Mouse (Mus musculus) left cerebral cortex, postnatal 25 days (tissue): ENCODE results near the gene Gna15. TPM values are rescaled to one million over a fixed set of nuclear protein-coding genes. Genes with fewer than 3 reads are reported as not detected.
A peak's percentile ranks its signal among the peaks of the same experiment; 100 is the strongest.

Source experiments
- DNase-seq, 2 experiments: peaks; one replicate each; pipeline ENCODE4 v3.0.0; 2022; ENCODE audit warnings: low spot score in 2 of 2, mixed read lengths in 1 of 2
- intact Hi-C: fragments of 180-260 bp; cut with DNase I; formaldehyde crosslinking; loops from one replicate; pipeline ENCODE4 v1.15.1; 2025
- total RNA-seq, 2 experiments: library from RNA; stranded (reverse); gene quantifications; 2 replicates each; pipeline ENCODE4 v1.2.3; 2021

Gene Gna15
- total RNA-seq, 2 experiments from 2014 or later = 2.0 to 3.1 TPM

GRCm38 (mm10) chr10:81499250-81499901 is 24.6 kb downstream of the Gna15 start:
- intact Hi-C loops = no loop called here

GRCm38 (mm10) chr10:81498316-81499249 is 25.4 kb downstream of the Gna15 start:
- intact Hi-C loops = no loop called here
- DNase-seq = no peak

More at GRCm38 (mm10) chr10:81499250-81499901, 24.6 kb downstream of the Gna15 start:
- DNase-seq = no peak

- intact Hi-C loops = no loop called here
- DNase-seq = no peak
Measured at GRCm38 (mm10) chr10:81497401-81498270, 26.4 kb downstream of the Gna15 start.

GRCm38 (mm10) chr10:81496969-81497368 is 27.1 kb downstream of the Gna15 start:
- intact Hi-C loops = no loop called here
- DNase-seq = no peak

- peak; percentile 99 to 100 for DNase-seq
- intact Hi-C loops = no loop called here
Measured at GRCm38 (mm10) chr10:81496264-81496901, 27.6 kb downstream of the Gna15 start, which contains the start of gene Ncln. Gene Ncln, minus strand, starts transcription at chr10:81496392.

GRCm38 (mm10) chr10:81495616-81496263 is 28.3 kb downstream of the Gna15 start:
- intact Hi-C loops = no loop called here
- peak; percentile 51 to 64 for DNase-seq

GRCm38 (mm10) chr10:81495151-81495550 is 28.9 kb downstream of the Gna15 start:
- no peak for DNase-seq
- intact Hi-C loops = no loop called here

- intact Hi-C loops = no loop called here
Measured at GRCm38 (mm10) chr10:81494260-81495041, 29.6 kb downstream of the Gna15 start.

GRCm38 (mm10) chr10:81493601-81494220 is 30.3 kb downstream of the Gna15 start:
- intact Hi-C loops = no loop called here
- no peak for DNase-seq

More at GRCm38 (mm10) chr10:81494260-81495041, 29.6 kb downstream of the Gna15 start:
- no peak for DNase-seq

- intact Hi-C loops = no loop called here
- DNase-seq = no peak
Measured at GRCm38 (mm10) chr10:81492606-81493240, 31.3 kb downstream of the Gna15 start.

- no peak for DNase-seq
- intact Hi-C loops = no loop called here
Measured at GRCm38 (mm10) chr10:81491018-81491417, 33.0 kb downstream of the Gna15 start.

- no peak for DNase-seq
- intact Hi-C loops = no loop called here
Measured at GRCm38 (mm10) chr10:81489941-81490340, 34.1 kb downstream of the Gna15 start.

- no peak for DNase-seq
- intact Hi-C loops = no loop called here
Measured at GRCm38 (mm10) chr10:81488081-81488480, 35.9 kb downstream of the Gna15 start.

GRCm38 (mm10) chr10:81486496-81486895 is 37.5 kb downstream of the Gna15 start:
- intact Hi-C loops = no loop called here

GRCm38 (mm10) chr10:81485479-81486018 is 38.5 kb downstream of the Gna15 start:
- no peak for DNase-seq
- intact Hi-C loops = no loop called here

More at GRCm38 (mm10) chr10:81486496-81486895, 37.5 kb downstream of the Gna15 start:
- no peak for DNase-seq

GRCm38 (mm10) chr10:81485060-81485449 is 39.0 kb downstream of the Gna15 start:
- intact Hi-C loops = no loop called here
- no peak for DNase-seq
